Mouse (Mus musculus) spleen, adult 2 months (tissue): ENCODE results near the gene Zgrf1.

ENCODE experiments used
- CTCF ChIP-seq: fragments of 200-500 bp; IDR thresholded peaks from 2 replicates; pipeline ENCODE4 v1.5.1; 2011; ENCODE audit warnings: mild to moderate bottlenecking, inconsistent platforms; ENCODE audit not compliant: insufficient read depth, insufficient read length, insufficient replicate concordance; ENCODE audit errors: extremely low read depth
- POLR2A ChIP-seq: fragments of 200-500 bp; IDR thresholded peaks from 2 replicates; pipeline ENCODE4 v1.6.1; 2011; ENCODE audit warnings: low read depth, low read length, inconsistent platforms

DNA sequence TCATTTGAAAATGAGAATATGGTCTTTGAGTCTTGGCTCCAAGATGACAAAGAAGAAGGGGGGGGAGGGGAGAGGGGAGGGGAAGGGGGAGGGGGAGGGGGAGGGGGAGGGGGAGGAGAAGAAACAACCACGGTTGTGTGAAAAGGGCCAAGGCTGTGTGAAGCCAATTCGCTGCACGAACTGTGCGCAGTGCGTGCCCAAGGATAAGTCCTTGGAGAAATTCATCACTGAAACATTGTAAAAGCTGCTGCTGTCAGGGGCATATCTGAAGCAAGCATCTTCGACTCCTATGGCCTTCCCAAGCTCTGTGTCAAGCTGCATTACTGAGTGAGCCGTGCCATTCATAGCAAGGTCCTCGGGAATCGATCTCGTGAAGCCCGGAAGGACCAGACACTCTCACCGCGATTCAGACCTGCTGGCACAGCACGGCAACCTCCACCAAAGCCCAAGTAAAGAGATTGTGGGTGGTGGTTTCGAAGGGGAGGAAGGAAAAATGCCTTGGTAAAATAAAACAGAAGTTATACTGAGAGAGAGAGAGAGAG lies 40.4 kb upstream of the Zgrf1 start:
- no peak for TF ChIP-seq CTCF
- TF ChIP-seq POLR2A, result no peak
